Mouse (Mus musculus) liver, embryonic 14.5 days (tissue): ENCODE results near the gene Vegfa.

ENCODE experiments used
- CTCF ChIP-seq: IDR thresholded peaks from 2 replicates; pipeline ENCODE4 v1.5.1; 2016; ENCODE audit warnings: antibody characterized with exemption, low read depth, control low read depth
- EP300 ChIP-seq: IDR thresholded peaks from 2 replicates; pipeline ENCODE4 v1.6.1; 2016; ENCODE audit warnings: antibody characterized with exemption, low read depth

DNA sequence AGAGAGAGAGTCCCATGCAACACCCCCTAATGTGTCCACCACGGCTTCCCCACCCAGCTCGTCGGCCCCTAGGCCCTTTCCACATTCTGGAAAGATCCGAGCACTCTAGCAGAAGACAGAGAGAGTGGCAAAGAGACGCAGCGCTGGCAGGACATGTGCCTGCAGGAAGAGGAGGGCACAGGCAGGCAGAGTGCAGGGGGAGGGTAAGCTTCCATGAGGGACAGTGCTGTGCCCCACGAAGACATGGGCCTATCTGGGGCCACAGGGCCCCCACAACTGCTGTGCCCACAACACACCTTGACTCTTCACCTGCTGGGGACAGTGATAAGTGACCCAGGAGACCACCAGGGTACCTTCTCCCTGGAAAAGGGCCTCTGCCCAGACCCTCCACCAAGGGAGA, 11.0 kb downstream of the Vegfa start:
- TF ChIP-seq EP300 (no peak), CTCF (no peak)
